Mouse (Mus musculus) frontal cortex, adult 2 months (tissue): ENCODE data around the gene Prkar1b. TPM values are rescaled to one million over a fixed set of nuclear protein-coding genes. Genes with fewer than 3 reads are reported as not detected.
A peak's percentile ranks its signal among the peaks of the same experiment; 100 is the strongest.

Experiments used
- DNase-seq, 2 experiments: peaks; one replicate each; pipeline ENCODE4 v3.0.0; 2022; ENCODE audit warnings: low spot score in 1 of 2; ENCODE audit errors: extremely low spot score in 1 of 2
- polyA plus RNA-seq: library from polyadenylated mRNA; depleted of rRNA; stranded (reverse); fragments of >200 nt; gene quantifications from 2 replicates; pipeline ENCODE4 v1.2.3, GENCODE M21; 2012

Prkar1b gene
- polyA plus RNA-seq, 1 experiment: 764 TPM

GRCm38 (mm10) chr5:139020595-139020994, 129.2 kb downstream of the Prkar1b start:
- no peak for DNase-seq

DNA sequence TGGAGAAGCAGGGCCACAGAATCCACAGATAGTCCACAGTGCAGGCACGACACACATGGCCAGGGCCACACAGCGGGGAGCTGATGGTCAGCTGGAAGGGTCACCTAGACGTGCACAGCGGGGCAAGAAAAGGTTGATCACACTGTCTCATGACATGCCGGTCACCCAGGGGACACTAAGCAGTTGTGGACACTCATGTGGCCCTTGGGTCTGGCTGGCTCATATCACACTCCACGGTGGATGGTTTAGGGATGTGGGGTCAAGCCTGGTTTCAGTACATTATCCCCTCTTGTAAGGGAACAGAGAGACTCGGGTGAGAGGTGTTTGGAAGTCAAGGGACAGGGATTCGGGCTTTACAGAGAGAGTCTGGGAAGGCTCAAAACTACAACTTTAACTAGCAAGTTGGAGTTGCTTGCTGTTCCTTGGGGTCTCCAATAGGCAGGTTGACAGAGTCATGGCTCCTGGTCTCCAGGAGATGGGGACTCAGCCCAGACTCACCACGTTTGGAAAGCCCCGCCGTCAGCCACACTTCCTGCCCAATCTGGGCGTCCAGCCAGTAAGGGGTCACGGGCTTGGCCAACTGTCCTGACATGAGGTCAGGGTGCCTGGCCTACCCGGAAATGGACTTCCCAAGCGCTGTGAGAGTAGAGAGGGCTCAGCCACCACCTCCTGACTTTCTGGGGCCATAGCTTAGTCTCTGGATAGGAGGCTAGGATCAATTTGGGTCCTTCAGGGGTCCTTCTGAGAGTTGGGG, 132.3 kb downstream of the Prkar1b start:
- peak in 1 of 2 experiments; percentile 39 for DNase-seq

GRCm38 (mm10) chr5:139015097-139015496, 134.7 kb downstream of the Prkar1b start:
- peak in 1 of 2 experiments; percentile 15 for DNase-seq

DNA sequence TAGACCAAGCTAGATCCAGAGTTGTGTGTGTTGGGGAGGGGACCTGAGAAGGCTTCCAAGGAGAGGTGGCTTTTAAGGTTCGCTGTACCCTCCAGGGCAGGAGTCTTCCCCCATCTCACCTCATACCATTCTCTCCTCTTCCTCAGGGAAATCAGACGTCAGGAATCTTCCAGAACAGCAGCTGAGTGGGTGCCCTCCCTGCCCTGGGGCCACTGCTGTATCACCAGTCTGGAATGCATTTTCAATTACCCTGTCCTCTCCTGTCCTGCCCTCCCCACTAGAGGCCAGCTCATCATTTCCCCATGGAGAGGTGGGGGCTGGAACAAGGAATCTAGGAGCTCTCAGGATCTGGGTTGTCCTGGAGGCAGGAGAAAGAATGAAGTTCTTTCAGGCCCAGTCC, 139.2 kb downstream of the Prkar1b start:
- DNase-seq: no peak

- DNase-seq: peak in 1 of 2 experiments; percentile 23
Measured at GRCm38 (mm10) chr5:139007141-139007775, 142.5 kb downstream of the Prkar1b start.

- DNase-seq: no peak
Measured at GRCm38 (mm10) chr5:139004588-139004987, 145.2 kb downstream of the Prkar1b start.

DNA sequence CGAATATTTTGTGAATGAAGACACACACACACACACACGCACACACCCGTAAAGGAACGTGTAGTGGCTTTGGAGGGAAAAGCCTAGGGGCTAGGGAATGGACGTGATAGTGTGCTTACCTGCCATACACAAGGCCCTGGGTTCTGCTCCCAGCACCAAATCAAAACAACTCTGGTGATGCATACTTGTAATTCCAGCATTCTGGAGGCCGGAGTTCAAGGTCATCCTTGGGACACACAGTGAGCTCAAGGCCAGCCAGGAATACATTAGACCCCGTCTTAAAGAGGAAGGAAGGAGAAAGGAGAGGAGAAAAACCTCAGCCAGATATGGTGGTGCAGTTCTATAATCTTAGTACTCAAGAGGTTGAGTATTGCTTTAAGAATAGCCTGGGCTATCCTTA, 150.1 kb downstream of the Prkar1b start:
- DNase-seq: no peak

- DNase-seq: peak in 1 of 2 experiments; percentile 57
Measured at GRCm38 (mm10) chr5:138997936-138998580, 151.7 kb downstream of the Prkar1b start.

DNA sequence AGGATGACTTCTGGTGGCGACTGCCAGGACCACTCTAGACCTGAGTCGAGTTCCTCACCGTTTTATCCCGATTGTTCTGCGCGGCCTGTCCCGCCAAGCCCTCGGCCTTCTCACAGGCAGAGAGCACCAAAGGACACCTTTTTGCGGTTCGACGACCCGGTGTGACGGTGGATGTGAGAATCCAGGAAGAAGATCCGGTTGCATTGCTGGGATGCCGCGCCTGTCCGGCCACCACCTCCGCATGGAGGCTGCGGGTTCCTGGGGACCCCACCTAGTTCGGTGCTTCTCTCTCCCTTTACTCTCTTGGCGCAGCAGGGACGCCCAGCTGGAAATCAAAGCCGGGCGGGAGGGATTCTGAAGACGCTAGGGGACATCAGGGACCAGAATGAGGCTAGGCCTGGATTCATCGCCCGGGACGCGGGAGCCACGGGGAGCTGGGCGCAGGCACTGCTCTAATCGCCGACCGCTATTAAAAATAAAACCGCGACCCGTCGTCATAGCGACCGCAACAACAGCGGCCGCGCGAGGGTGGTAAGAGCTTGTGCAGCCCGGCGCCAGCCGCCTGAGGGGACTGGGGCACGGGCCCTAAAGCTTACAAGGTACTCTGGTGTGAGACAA, 152.5 kb downstream of the Prkar1b start, which contains the start of gene Pdgfa:
Gene Pdgfa (minus strand): TSS at position 200 of the 618 bp plus-strand sequence.
- DNase-seq: peak in 1 of 2 experiments; percentile 37

- DNase-seq: peak in 1 of 2 experiments; percentile 61
Measured at GRCm38 (mm10) chr5:138996322-138997073, 153.3 kb downstream of the Prkar1b start.

DNA sequence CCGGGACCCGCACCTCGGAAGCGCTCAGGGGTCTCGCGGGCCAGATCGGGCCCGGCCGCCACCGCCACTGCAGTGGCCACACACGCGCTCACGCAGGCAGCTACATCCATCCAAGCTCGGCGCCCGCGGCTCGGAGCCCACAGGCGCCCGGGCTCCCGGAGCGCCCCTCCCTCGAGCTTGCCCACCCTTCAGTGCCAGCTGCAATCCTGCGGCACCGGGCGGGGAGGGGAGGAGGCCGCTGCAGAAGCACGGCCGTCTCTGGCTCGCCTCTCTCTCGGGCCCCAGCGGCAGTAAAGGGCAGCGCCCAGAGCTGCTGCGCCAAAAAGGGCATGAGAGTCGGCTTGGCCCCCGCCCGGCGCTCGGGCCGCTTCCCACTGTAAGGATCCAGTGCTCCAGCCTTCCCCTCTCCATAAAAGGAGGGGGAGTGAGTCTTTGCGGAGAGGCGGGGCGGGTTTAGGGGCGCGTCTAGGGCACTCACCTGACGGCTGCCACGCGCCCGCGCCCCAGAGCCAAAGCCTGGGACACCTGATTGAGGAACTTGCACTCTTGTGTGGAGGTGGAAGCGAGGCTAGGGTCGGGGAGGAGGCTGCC, 154.0 kb downstream of the Prkar1b start:
- DNase-seq: peak; percentile 36 to 60

GRCm38 (mm10) chr5:138994786-138995720, 154.7 kb downstream of the Prkar1b start:
- peak in 1 of 2 experiments; percentile 76 for DNase-seq

DNA sequence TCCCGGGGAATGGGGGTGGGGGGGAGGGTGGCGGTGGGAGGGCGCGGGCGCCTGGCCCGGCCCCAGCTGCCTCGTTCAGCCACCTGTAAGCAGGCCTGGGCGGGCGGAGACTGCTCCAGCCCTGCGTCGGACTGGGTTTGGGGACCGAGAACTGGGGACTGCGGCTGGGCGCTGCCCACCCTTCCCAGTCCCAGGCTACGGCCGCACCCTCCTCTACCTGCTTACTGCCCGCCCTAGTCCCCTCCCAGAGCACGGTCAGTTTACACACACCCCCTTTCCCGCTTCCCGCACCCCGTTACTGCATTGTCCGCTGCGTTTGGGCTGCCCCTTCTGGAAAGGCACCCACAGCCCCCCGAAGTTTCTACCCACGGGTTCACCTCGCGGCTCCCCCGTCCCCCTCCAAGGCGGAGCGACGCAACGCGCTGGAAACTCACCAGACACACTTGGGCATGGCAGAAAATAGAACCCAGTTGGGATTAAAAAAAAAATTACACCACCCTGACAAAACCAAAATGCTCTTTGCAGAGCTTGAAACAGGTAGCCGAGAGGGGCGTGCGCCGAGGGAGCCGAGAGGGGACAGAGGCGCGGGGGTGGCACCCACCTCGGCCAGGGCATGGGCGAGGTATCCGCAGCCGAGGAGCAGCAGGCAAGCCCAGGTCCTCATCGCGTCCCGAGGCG, 155.6 kb downstream of the Prkar1b start:
- DNase-seq: peak in 1 of 2 experiments; percentile 42

DNA sequence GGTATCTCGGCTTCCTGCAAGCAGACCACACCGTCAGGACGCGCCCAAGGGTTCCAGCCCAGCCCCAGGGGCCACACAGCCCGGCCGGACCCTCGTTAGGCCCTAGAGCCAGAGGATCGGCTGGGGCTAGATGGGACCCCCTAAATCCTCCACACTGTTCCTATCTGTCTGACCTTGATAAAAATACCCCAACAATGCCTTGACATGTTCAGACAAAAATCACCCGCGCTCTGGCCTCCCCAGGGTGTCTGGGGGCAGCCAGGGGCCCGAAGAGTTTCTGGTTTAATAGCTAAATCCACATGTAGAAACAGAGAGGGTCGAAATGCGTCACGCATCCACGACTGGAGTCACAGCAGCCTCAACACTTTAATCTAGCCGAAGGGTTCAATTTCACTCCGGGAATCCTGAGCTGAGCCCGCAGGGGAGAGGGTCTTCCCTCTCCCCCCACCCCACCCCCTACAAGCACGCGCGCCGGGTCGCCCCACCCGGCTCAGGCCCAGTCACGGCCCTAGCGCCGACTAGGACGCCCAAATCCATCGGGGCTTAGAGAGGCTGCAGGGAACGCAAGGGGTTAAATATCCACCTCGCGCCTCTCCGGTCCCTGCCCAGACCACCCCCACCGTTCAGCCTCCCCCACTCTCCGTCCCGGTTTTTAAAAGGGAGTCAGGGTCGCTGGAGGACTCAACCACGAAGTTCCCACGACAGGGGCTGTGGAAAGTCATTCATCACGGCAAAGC, 156.3 kb downstream of the Prkar1b start:
- no peak for DNase-seq

GRCm38 (mm10) chr5:138992611-138993370, 157.0 kb downstream of the Prkar1b start:
- DNase-seq: no peak

DNA sequence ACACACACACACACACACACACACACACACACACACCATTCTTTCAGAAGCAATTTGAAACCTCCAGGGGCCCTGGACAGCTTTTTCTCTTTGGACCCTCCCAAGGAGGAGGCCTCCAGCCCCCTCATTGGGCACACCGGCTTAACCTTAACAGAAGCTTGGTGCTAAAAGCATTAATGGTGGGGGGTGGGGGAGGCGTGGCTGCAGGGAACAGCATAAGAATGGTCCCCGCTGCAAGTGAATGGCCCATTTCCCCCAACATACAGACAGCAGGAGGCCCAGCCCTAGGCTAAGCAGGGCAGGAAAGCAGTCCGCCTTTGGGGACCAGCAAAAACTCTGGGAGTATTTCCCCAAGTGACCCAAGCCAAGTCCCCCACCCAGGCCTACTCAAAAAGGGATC, 158.1 kb downstream of the Prkar1b start:
- DNase-seq: no peak
